Mouse (Mus musculus) thymus, adult 2 months (tissue): ENCODE measurements around the gene Mettl21c. TPM values are rescaled to one million over a fixed set of nuclear protein-coding genes. Genes with fewer than 3 reads are reported as not detected.

Source experiments
- DNase-seq: peaks from one replicate; pipeline ENCODE4 v3.0.0; 2021
- H3K27ac ChIP-seq: fragments of 200-500 bp; 2 replicates; pipeline ENCODE4 v1.5.1; 2012; ENCODE audit warnings: low read length, control low read depth; ENCODE audit not compliant: control insufficient read depth, insufficient read depth
- H3K27me3 ChIP-seq: fragments of 200-500 bp; 2 replicates; pipeline ENCODE4 v1.6.1; 2012; ENCODE audit warnings: mild to moderate bottlenecking, low read length, moderate library complexity, mixed read lengths; ENCODE audit not compliant: control insufficient read depth, insufficient read depth
- H3K36me3 ChIP-seq: fragments of 200-500 bp; 2 replicates; pipeline ENCODE4 v1.6.1; 2012; ENCODE audit warnings: mild to moderate bottlenecking, low read length, moderate library complexity; ENCODE audit not compliant: control insufficient read depth, insufficient read depth
- H3K4me1 ChIP-seq: fragments of 200-500 bp; replicated peaks from 2 replicates; pipeline ENCODE4 v1.6.1; 2012; ENCODE audit warnings: low read length; ENCODE audit not compliant: control insufficient read depth, insufficient read depth
- H3K4me3 ChIP-seq: fragments of 200-500 bp; 2 replicates; pipeline ENCODE4 v1.5.1; 2012; ENCODE audit warnings: mild to moderate bottlenecking, low read length, control low read depth, moderate library complexity; ENCODE audit not compliant: control insufficient read depth, insufficient read depth
- CTCF ChIP-seq: fragments of 200-500 bp; IDR thresholded peaks from 2 replicates; pipeline ENCODE4 v1.5.1; 2012; ENCODE audit warnings: mild to moderate bottlenecking, control low read depth, low read length, moderate library complexity, borderline replicate concordance; ENCODE audit not compliant: control insufficient read depth, poor library complexity, insufficient read depth; ENCODE audit errors: extremely low read depth
- POLR2A ChIP-seq: fragments of 200-500 bp; IDR thresholded peaks from 2 replicates; pipeline ENCODE4 v1.6.1; 2012; ENCODE audit warnings: mild to moderate bottlenecking, low read length, control low read depth, moderate library complexity; ENCODE audit not compliant: control insufficient read depth, poor library complexity, insufficient read depth; ENCODE audit errors: extremely low read depth
- WGBS: fragments of 180-500 bp; shearing (Covaris S2); methylation state at CpG from one replicate; pipeline ENCODE4 v1.1.7; 2018; 5-methylcytosine and 5-hydroxymethylcytosine counted together
- polyA plus RNA-seq: library from polyadenylated mRNA; depleted of rRNA; stranded (reverse); fragments of >200 nt; gene quantifications from 2 replicates; pipeline ENCODE4 v1.2.3, GENCODE M21; 2012

Gene Mettl21c
- polyA plus RNA-seq, 1 experiment = 0.08 TPM

- WGBS = 10% methylated on average over 6 of the region's 6 CpGs
- no peak for DNase-seq
- Histone ChIP-seq H3K4me1 (no peaks in the 10 kb centered on the region), H3K27ac (no peak overlapping the region), H3K27me3 (no peaks in the 10 kb centered on the region), H3K36me3 (no peaks in the 10 kb centered on the region), H3K4me3 (peak overlapping the region; percentile 27)
- TF ChIP-seq CTCF = no peak
- TF ChIP-seq POLR2A = no peak
Observed at GRCm38 (mm10) chr1:44042555-44042915, 22.7 kb upstream of the Mettl21c start.

DNA sequence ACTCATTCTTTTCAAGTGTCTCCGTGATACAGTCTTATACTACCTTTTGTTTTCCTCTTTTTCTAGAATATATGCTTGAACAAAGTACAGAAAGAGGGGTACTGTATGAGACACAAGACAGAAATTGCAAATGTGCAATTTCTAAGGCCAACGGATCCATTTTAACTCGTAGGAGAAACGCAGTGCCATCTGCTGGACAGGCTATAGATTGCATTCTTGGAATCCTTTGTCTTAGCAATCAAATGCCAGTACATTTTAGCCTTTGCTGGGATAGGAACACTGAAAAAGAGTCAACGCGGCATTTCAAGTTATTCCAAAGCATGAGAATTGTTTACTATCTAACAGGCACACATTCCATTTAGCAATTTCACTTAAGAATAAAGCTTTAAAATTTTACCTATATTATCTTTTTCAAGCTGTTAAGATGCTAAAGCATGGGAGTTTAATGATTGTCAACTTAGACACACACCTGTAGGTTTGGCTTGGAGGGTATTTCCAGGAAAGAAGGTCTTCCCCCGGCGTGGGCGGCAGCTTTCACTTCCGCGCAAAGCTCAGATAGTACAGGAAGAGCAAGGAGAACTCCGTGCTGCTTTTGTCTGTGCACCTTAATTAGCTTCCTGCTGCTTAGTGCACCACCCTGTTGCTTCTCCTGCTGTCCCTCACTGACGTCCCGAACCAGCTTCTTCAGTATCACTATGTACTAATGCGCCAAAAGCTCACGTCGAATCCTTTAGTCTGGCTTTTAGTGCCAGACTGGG lies 22.1 kb upstream of the Mettl21c start:
- TF ChIP-seq POLR2A (no peak), CTCF (no peak)
- peak; percentile 62 for DNase-seq
- peak overlapping the region; percentile 27 for H3K4me3 ChIP-seq
- 2% methylated on average over 17 of the region's 17 CpGs for WGBS
- H3K27me3 ChIP-seq = no peaks in the 10 kb centered on the region
- H3K27ac ChIP-seq = no peak overlapping the region
- no peaks in the 10 kb centered on the region for H3K36me3 ChIP-seq
- H3K4me1 ChIP-seq = no peaks in the 10 kb centered on the region

GRCm38 (mm10) chr1:44032948-44033347 lies 13.1 kb upstream of the Mettl21c start:
- Histone ChIP-seq H3K4me1 (no peaks in the 10 kb centered on the region), H3K36me3 (no peaks in the 10 kb centered on the region), H3K27ac (no peak overlapping the region), H3K27me3 (no peaks in the 10 kb centered on the region), H3K4me3 (no peak overlapping the region)
- DNase-seq = no peak
- WGBS = 95% methylated on average over 5 of the region's 5 CpGs
- TF ChIP-seq CTCF (no peak), POLR2A (no peak)

DNA sequence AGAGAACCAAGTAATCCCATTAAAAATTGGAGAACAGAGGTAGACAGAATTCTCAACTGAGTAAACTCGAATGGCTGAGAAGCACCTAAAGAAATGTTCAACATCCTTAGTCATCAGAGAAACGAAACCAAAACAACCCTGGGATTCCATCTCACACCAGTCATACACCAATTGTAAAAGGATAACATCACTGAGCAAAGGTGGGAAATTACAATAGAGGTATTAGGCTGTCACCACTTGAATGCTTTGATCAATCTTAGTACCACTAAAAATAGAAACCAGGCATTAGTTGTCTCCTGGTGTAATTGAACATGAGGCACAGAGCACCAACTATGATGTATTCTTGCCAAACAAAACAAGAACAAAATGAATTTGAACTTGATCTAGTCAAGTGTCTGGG lies 12.4 kb upstream of the Mettl21c start:
- no peak for TF ChIP-seq CTCF
- no peak for TF ChIP-seq POLR2A

DNA sequence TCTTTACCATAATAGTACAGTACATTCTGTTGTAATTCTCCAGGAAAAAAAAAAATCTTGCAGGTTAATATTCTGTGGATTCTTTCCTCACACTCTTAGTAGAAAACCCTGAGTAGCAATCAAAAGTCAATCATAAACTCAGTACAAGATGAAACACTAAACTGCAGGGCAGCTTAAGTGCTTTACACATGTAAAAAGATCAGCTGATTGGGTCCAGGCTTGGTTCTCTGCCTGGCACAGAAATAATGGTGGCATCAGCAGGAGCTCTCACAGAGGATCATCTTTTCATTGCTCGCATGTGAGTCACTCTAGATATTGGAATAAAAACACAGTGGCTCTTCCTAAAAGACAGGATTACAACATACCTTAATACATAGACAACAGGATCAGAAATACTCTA lies 7.8 kb upstream of the Mettl21c start:
- TF ChIP-seq POLR2A = no peak
- TF ChIP-seq CTCF = no peak
- whole genome bisulfite sequencing = 96% methylated on average over 1 of the region's 1 CpGs
- Histone ChIP-seq H3K27me3 (no peaks in the 10 kb centered on the region), H3K36me3 (no peaks in the 10 kb centered on the region), H3K27ac (no peak overlapping the region), H3K4me3 (no peak overlapping the region), H3K4me1 (no peaks in the 10 kb centered on the region)
- DNase-seq = no peak

More for the DNA sequence above, 12.4 kb upstream of the Mettl21c start:
- no peak for DNase-seq
- Histone ChIP-seq H3K4me3 (no peak overlapping the region), H3K27me3 (no peaks in the 10 kb centered on the region), H3K27ac (no peak overlapping the region), H3K36me3 (no peaks in the 10 kb centered on the region), H3K4me1 (no peaks in the 10 kb centered on the region)
- 87% methylated on average over 2 of the region's 2 CpGs for WGBS

GRCm38 (mm10) chr1:44022656-44023055 lies 2.8 kb upstream of the Mettl21c start:
- Histone ChIP-seq H3K4me1 (no peaks in the 10 kb centered on the region), H3K27ac (no peak overlapping the region), H3K36me3 (no peaks in the 10 kb centered on the region), H3K4me3 (no peak overlapping the region), H3K27me3 (no peaks in the 10 kb centered on the region)
- TF ChIP-seq CTCF (no peak), POLR2A (no peak)
- 87% methylated on average over 1 of the region's 1 CpGs for WGBS
- DNase-seq = no peak
